Mouse (Mus musculus) thymus, postnatal 14 days (tissue): ENCODE data around the gene Rassf8.

ENCODE experiments used
- DNase-seq: peaks from one replicate; pipeline ENCODE4 v3.0.0; 2021

The Rassf8 gene

GRCm38 (mm10) chr6:145747671-145748640 lies 1.4 kb downstream of the Rassf8 start:
- DNase-seq: no peak

GRCm38 (mm10) chr6:145750394-145750793 lies 3.8 kb downstream of the Rassf8 start:
- no peak for DNase-seq

- DNase-seq: no peak
These were observed 6.7 kb downstream of the Rassf8 start for GRCm38 (mm10) chr6:145753296-145753695.

GRCm38 (mm10) chr6:145754416-145754815 lies 7.9 kb downstream of the Rassf8 start:
- no peak for DNase-seq

GRCm38 (mm10) chr6:145755942-145756639 lies 9.5 kb downstream of the Rassf8 start:
- DNase-seq: no peak

- no peak for DNase-seq
These were observed 10.1 kb downstream of the Rassf8 start for GRCm38 (mm10) chr6:145756640-145757005.

GRCm38 (mm10) chr6:145757346-145757745 lies 10.8 kb downstream of the Rassf8 start:
- DNase-seq: no peak

GRCm38 (mm10) chr6:145758685-145759084 lies 12.1 kb downstream of the Rassf8 start:
- DNase-seq: no peak

GRCm38 (mm10) chr6:145759432-145759831 lies 12.9 kb downstream of the Rassf8 start:
- no peak for DNase-seq

GRCm38 (mm10) chr6:145760246-145761016 lies 13.9 kb downstream of the Rassf8 start:
- DNase-seq: peak; percentile 54

- DNase-seq: no peak
These were observed 14.8 kb downstream of the Rassf8 start for GRCm38 (mm10) chr6:145761151-145761935.

- no peak for DNase-seq
These were observed 15.5 kb downstream of the Rassf8 start for GRCm38 (mm10) chr6:145762016-145762415.

GRCm38 (mm10) chr6:145763051-145763450 lies 16.5 kb downstream of the Rassf8 start:
- no peak for DNase-seq

- DNase-seq: no peak
These were observed 18.5 kb downstream of the Rassf8 start for GRCm38 (mm10) chr6:145765011-145765410.

GRCm38 (mm10) chr6:145766971-145767370 lies 20.4 kb downstream of the Rassf8 start:
- DNase-seq: no peak

- no peak for DNase-seq
These were observed 21.1 kb downstream of the Rassf8 start for GRCm38 (mm10) chr6:145767637-145768036.

GRCm38 (mm10) chr6:145768671-145769292 lies 22.2 kb downstream of the Rassf8 start:
- DNase-seq: no peak

- no peak for DNase-seq
These were observed 23.3 kb downstream of the Rassf8 start for GRCm38 (mm10) chr6:145769855-145770254.

- peak; percentile 21 for DNase-seq
These were observed 23.9 kb downstream of the Rassf8 start for GRCm38 (mm10) chr6:145770272-145771000.

- no peak for DNase-seq
These were observed 27.9 kb downstream of the Rassf8 start for GRCm38 (mm10) chr6:145774436-145774835.

GRCm38 (mm10) chr6:145776241-145776640 lies 29.7 kb downstream of the Rassf8 start:
- no peak for DNase-seq
